In the genomic region with DNA sequence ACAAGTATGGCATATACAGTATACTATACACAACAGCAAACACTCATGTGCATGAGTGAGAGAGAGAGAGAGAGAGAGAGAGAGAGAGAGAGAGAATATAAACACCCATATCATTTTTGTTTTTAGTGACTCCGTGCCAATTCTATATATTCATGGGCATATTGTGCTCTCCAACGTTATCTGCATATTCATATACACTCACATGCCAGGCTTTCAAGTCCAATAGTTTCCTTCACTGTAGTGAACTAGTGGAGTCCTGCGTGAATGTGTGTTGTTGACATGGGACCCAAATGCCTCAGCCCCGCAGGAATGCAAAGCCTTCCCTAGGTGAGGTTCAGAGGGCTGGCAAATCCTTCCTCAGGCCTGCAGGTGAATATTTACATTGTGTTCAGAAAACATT, we compare ENCODE assay signal across 17 mouse cellular contexts.
"Had no signal": no experiment of that assay in that cellular context is flagged by ENCODE, and none has a peak within 500 bp of the region (broad histone marks: within the 10 kb centered on the region; RNA-seq: fewer than 3 reads in every experiment).

No protein-coding gene starts in this region.

- DNase-seq: liver, postnatal 0 days; lung, adult 2 months; lung, postnatal 10 days; lung, postnatal 36 days; right cerebral cortex, postnatal 14 days; thymus, adult 2 months; thymus, postnatal 25 days; thymus, postnatal 4 days had no signal

- H3K4me2 ChIP-seq: lung, embryonic 15.5 days; midbrain, embryonic 11.5 days; midbrain, embryonic 13.5 days; midbrain, embryonic 15.5 days; neural tube, embryonic 12.5 days; stomach, embryonic 15.5 days had no signal

- H3K4me1 ChIP-seq: lung, embryonic 15.5 days; midbrain, embryonic 13.5 days; midbrain, embryonic 15.5 days; neural tube, embryonic 12.5 days; stomach, embryonic 15.5 days had no signal

- ATAC-seq: liver, postnatal 0 days; midbrain, embryonic 13.5 days; midbrain, embryonic 15.5 days had no signal

- H3K36me3 ChIP-seq: lung, embryonic 15.5 days; midbrain, embryonic 13.5 days; midbrain, embryonic 15.5 days; neural tube, embryonic 12.5 days; stomach, embryonic 15.5 days had no signal

- H3K9ac ChIP-seq: liver, postnatal 0 days; lung, embryonic 15.5 days; midbrain, embryonic 13.5 days; midbrain, embryonic 15.5 days; neural tube, embryonic 12.5 days; stomach, embryonic 15.5 days had no signal

- H3K4me3 ChIP-seq: lung, embryonic 15.5 days; megakaryocyte, embryonic 14.5 days; midbrain, embryonic 13.5 days; midbrain, embryonic 15.5 days; neural tube, embryonic 12.5 days; stomach, embryonic 15.5 days had no signal

- H3K27me3 ChIP-seq: lung, embryonic 15.5 days; megakaryocyte, embryonic 14.5 days; midbrain, embryonic 13.5 days; midbrain, embryonic 15.5 days; neural tube, embryonic 12.5 days; stomach, embryonic 15.5 days had no signal

- H3K27ac ChIP-seq: lung, embryonic 15.5 days; macrophage; midbrain, embryonic 13.5 days; midbrain, embryonic 15.5 days; neural tube, embryonic 12.5 days; stomach, embryonic 15.5 days; stomach, postnatal 0 days had no signal

- H3K9me3 ChIP-seq: lung, embryonic 15.5 days; megakaryocyte, embryonic 14.5 days; midbrain, embryonic 13.5 days; midbrain, embryonic 15.5 days; neural tube, embryonic 12.5 days; stomach, embryonic 15.5 days had no signal
